Mouse (Mus musculus) spleen, postnatal 14 days (tissue): Measurements from ENCODE around the gene Slc16a14.
"Not testable (repeated sequence)": the region's sequence is repeated elsewhere in the genome, so short reads cannot be mapped to it uniquely, and the experiment has no call there.

Experiments
- DNase-seq, 2 experiments: peaks; one replicate each; pipeline ENCODE4 v3.0.0; 2021 to 2022; ENCODE audit warnings: low spot score in 2 of 2

The Slc16a14 gene

GRCm38 (mm10) chr1:84934503-84935333 is at the start of gene Slc16a14:
TSS of gene Slc16a14 (minus strand) at chr1:84935134.
- DNase-seq, result no peak

DNA sequence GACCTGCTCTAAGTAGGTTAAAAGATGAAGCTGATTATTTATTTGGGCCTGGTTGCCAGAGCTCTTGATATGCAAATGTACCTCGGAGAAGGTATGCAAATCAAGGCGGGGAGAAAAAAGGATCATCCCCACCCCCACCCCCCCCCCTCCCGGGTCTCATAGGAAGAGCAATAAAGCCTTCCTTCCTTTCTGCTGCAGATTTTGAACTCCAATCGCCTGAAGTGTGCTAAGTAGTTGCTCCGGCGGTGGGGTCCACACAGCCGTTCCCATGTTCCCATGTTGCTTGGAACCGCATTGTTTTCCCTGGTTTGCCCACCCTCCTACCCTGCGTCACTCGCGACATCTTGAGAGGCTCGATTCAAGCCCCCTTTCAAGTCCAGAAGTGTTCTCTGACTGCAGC is 26.8 kb upstream of the Slc16a14 start:
- DNase-seq, result not testable (repeated sequence)

- DNase-seq, result not testable (repeated sequence)
Measured at GRCm38 (mm10) chr1:84957713-84958112, 22.8 kb upstream of the Slc16a14 start.

- DNase-seq, result not testable (repeated sequence)
Measured at GRCm38 (mm10) chr1:84956771-84957170, 21.8 kb upstream of the Slc16a14 start.

DNA sequence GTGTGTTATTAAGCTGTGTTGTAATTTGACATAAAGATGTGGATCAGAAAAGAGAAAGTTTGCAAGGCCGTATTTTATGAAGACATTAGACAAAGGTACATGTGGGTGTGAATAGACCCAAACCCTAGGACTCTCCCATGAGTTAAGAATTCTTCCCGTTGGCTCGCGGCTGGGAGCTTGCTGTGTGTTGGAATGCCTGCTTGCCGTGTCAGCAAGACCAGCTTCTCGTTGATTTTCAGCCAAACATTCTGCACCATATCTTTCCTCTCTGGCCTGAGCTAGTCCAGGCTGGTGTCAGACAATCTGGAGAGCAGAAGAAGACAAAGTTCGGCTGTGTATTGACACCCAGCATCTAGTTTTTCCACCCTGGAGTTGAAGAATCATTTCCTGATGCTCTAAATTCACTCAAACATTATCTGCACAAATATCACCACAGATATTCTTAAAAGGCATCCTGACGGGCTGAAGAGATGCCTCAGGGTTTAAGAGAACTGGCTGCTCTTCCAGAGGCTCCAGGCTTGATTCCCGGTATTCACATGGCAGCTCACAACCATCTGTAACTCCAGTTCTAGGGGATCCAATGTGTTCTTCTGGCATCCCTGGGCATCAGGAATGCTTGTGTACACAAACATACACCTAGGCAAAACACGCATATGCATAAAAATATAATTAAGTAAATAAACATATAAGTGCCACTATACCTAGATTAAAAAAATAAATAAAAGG is 17.7 kb upstream of the Slc16a14 start:
- no peak for DNase-seq

DNA sequence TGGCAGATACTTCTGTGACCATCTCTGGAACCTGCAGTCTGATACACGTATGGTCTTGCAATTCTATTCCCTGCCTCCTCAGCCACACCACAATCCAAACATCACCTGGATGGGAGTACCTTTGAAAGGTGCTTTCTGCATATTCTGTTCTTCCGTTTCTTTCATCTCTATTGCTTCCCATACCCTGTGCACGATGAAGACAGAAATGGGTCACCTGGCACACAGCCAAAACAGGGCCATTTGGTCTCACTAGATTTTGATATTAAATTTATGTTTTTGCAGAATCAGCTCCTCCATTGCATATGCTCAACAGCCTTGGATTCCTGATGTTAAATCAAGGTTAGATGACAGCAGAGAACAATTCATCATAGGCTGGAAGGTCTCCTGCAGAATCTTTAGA is 16.6 kb upstream of the Slc16a14 start:
- no peak for DNase-seq

DNA sequence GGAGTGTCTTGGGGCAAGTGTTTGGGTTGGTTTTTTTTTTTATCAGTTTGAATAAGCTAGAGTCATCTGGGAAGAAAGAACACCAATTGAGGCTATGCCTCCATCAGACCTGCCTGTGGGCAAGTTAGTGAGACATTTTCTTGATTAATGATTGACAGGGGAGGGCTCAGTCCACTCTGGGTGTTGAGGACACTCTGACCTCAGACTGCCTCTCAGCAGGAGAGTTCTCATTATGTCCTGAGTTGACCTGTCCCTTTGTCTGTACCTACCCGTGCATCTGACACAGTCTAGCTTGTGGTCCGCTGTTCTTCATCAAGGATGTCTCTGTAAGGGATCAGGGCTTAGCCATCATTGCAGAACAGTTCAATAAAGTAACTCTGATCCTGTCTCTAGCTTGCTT is 12.5 kb upstream of the Slc16a14 start:
- DNase-seq, result no peak

DNA sequence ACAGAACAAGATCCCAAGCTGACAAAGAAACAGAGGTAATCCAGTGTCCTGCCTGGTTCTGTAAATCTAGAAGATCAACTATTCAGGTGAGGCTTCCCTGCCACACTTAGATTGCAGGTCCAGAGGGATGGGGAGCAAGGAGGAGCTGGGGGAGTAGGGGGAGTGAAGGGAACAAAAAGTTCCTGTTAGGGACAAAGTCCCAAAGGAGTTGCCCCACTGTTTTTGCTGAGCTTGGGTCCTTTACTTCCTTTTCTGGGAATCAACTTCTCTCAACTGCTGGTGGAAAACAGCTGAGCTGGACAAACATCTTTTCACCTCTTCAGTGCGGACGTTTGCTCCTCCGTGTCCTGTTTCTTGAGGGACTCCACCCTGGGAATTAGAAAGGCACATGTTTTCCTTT is 11.0 kb upstream of the Slc16a14 start:
- DNase-seq, result no peak

- no peak for DNase-seq
Measured at GRCm38 (mm10) chr1:84943549-84943948, 8.6 kb upstream of the Slc16a14 start.

DNA sequence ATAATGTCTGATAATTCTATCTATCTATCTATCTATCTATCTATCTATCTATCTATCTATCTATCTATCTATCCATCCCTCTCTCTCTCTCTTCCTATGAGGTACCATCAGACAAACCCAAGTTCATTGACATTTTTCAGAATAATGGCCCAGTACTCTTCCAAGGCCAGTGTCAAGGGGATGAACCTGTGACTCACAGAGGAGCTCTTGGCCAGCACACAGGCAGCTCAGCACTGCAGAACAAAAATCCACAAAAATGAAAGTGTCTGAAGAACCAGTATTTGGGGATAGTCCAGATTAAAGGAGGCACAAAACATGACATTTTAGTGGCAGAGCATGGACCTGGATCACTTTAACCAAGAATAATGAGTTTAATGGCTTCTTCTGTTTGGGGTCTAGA is 7.7 kb upstream of the Slc16a14 start:
- DNase-seq, result no peak

- DNase-seq, result no peak
Measured at GRCm38 (mm10) chr1:84940322-84940721, 5.4 kb upstream of the Slc16a14 start.

DNA sequence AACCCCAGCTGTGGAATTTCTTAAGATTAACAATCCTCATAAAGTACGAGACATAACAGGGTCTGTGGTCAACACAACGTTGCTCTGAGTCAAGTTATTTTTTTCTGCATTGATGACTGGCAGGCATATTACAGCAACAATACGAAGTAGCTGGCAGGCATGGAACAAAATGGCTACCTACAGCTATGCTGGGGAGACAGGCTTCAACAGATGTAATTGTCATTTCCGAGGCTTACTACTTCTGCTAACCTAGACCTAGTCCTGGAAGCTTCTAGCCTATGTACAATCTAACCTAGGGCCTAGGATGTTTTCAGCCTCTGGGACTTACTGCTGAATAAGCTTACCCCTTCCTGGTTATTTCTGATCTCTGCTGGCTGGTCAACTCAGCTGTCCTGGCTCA is 4.5 kb upstream of the Slc16a14 start:
- DNase-seq, result no peak

DNA sequence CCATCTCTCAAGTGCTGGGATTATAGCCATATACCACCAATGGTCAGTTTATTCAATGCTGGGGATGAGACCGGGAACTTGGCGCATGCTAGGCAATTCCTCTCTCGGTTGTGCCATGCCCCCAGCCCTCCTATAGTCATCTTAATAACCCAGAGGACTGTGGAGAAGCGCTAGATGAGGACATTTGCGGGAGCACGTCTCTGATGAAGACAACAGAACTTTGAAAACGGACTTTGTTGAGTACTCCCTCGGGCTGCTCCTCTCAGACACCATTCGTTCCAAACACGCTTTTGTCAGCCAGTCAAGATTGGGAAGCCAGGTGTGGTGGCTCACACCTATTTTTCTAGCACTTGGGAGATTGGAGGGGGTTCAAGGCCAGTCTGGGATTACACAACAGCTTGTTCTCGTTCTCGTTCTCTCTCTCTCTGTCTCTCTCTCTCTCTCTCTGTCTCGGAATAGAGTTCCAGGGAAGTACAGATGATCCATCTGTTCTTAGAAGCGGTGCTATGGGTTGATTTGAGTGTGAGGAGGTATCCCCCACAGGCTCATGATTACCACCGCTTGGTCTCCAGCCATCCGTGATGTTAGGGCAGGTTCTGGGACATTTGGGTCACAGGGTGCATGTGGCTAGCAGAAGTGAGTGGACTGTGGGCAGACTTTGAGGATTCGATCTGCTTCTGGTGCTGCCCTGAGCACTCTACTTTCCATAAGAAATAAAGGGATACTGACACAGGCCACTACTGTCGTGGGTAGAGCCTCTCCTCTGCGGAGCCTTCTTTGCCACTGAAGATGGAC is 2.0 kb upstream of the Slc16a14 start:
- no peak for DNase-seq

- no peak for DNase-seq
Measured at GRCm38 (mm10) chr1:84935668-84936067, 734 bp upstream of the Slc16a14 start.

- no peak for DNase-seq
Measured at GRCm38 (mm10) chr1:84934151-84934502, 807 bp downstream of the Slc16a14 start.

- DNase-seq, result peak in 1 of 2 experiments; percentile 40
Measured at GRCm38 (mm10) chr1:84933472-84934150, 1.3 kb downstream of the Slc16a14 start.

DNA sequence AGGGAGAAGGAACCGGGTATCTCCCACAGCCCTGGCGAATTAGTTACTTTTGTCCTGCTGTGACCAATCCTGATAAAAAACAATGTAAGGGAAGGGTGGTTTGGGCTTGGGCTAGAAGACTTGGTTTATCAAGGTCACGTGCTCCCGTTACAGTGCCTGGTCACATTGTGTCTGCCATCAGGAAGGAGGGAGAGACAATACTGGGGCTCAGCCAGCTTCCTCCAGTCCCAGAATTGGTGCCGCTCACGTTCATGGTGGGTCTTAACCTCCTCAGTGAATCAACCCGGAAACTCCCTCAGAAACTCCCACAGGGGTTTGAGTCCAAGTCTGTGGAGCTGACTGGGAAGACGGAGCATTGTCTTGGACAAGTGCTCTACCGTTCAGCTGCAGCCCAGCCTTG is 9.3 kb downstream of the Slc16a14 start:
- no peak for DNase-seq

- no peak for DNase-seq
Measured at GRCm38 (mm10) chr1:84924134-84924533, 10.8 kb downstream of the Slc16a14 start.

DNA sequence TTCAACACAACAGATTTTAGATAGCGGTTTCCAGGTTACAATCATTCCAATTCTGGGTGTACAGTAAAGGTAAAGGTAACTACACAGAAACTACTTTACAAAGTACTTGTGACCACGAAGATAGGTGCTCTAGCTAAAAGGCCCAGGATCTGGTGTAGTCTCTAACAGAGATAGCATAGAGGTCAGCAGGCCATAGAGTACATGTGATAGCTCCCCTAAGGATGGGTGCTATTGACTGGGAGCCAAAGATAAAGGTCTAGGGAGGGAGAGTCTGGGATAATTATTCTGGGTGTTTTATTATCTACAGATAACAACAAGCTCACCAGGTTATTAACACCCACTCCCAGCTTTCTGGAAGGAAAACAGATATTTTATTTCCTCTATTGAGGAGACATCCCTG is 11.5 kb downstream of the Slc16a14 start:
- DNase-seq, result no peak

DNA sequence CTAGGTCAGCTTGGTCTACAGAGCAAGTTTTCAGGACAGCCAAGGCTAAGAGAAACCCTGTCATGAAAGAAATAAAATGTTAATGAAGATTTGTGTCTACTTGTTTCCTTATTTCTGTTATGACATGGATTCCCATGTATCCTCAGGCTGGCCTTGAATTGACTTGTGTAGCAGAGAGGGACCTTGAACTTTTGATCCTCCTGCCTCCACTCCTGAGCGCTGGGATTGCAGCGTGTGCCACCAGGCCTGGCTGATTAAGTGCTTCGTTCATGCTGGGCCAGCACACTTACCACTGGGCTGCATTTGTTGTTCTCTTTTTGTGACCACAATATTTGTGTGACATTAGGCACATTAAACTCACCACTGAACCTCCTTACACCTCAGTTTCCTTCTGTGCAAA is 16.1 kb downstream of the Slc16a14 start:
- DNase-seq, result no peak

- DNase-seq, result no peak
Measured at GRCm38 (mm10) chr1:84915010-84915409, 19.9 kb downstream of the Slc16a14 start.

GRCm38 (mm10) chr1:84912571-84912970 is 22.4 kb downstream of the Slc16a14 start:
- DNase-seq, result no peak
